Mouse (Mus musculus): ENCODE results near the gene Sv2a. TPM values are rescaled to one million over a fixed set of nuclear protein-coding genes. Genes with fewer than 3 reads are reported as not detected.
"Not testable (repeated sequence)": the region's sequence is repeated elsewhere in the genome, so short reads cannot be mapped to it uniquely, and the experiment has no call there.

The Sv2a gene
- total RNA-seq, 2 experiments from 2014 or later, result 5.0 to 6.5 TPM

DNA sequence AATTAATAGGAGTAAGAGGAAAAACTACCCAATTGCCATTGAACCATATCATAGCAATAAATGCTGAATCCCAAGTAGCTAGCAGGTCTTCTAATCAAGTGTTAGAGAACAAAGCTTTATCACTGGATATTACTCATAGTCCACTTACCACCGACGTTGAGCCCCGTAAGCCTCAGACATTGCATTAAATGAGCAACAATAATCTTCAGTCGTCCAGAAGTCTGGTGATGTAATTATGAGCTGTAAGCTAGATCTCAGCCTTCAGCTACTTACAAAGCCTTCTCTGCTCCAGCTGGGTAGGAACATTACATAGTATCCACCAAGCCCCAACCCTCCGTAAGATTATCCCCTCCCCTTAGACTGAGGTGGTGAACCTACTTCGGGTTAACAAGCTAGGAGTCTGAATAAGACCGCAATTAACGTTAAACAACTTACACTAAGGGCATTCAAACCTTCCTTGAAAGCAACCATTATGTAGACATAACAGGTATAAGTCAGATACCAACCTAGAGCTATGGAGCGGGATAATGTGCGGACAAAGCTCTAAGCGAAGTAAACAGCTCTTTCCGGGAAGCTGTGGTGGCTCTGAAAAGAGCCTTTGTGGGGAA is 57.1 kb downstream of the Sv2a start:
- intact Hi-C loops (cut with DNase I), result no loop called here
- DNase-seq (ENCODE audit: low spot score), result no peak

DNA sequence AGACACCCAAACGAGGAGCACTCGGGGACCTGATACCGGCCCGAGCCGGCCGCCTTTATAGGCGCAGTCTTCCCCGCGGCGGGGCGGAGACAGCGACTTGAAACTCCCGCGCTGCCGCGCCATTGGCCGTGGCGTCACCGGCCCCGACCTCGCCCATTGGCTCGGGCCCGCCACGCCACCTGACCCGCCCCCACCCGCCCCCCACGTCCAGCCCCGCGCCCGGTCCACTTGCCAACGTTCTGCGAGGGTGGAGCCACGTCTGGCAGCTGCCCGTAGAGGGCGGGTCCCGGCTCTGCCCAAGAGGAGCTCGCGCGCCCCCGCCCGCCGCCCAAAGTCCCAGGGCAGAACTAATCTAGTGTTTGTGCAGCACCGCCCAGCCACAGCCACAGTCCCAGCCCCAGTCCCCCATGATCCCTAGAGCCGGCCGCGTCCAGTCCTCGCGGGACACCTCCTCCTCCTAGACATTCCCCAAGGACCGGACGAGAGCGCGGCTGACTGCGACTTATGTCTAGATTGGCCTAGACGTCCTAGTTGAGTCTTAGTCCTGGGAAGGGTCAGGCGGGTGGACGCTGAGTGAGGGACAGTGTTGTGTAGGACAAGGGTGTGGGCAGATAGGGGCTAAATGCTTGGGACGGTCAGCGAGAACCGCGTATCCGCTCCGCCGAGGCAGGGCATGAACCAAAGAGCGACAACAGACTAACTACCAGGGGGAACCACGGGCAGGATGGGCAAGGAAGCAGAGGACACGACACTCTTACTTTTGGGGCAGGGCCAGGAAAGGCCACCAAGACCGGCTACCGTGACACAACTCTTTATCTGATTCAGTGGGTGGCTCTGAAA is 58.2 kb downstream of the Sv2a start, which contains the start of gene Hist2h3c2:
Gene Hist2h3c2, minus strand, starts transcription at position 174 of the 840 bp plus-strand sequence.
- peak; percentile 33 for DNase-seq (ENCODE audit: low spot score)
- intact Hi-C loops (cut with DNase I), result not testable (repeated sequence)

DNA sequence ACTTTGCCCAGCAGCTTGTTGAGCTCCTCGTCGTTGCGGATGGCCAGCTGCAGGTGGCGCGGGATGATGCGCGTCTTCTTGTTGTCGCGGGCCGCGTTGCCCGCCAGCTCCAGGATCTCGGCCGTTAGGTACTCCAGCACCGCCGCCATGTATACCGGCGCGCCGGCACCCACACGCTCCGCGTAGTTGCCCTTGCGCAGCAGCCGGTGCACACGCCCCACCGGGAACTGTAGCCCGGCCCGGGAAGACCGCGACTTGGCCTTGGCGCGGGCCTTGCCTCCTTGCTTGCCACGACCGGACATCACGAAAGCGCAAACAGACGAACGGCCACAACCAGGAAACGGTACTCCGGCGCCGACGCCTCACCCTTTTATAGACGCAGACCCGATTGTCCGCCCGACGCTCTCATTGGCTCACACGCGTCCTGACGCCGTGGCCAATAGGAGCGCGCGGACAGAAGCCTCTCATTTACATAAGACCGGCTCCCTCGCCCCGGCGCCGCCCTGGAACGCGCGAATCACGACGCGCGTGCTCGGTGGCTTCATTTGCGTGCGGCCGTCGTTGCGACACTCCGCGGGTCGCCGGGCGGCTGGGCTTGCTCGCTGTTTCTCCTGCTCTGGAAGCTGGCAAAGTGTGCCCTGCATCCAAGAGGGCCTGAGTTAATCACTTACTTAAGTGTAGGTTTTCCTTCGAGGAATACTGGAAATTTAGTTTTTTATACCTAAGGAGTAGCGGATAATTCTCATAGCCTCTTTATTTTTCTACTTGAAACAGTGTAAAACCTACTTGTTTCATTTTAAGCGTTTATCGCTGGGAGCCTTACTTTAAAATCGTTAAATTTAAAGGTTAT is 59.2 kb downstream of the Sv2a start, which contains the start of gene Hist2h2aa2:
Gene Hist2h2aa2, minus strand, starts transcription at position 328 of the 850 bp plus-strand sequence.
- peak; percentile 94 for DNase-seq (ENCODE audit: low spot score)
- intact Hi-C loops (cut with DNase I), result loop anchor here (2.0 kb wide), 1 partner anchor 23 kb away; the partner anchor contains the start of gene Hist2h4

DNA sequence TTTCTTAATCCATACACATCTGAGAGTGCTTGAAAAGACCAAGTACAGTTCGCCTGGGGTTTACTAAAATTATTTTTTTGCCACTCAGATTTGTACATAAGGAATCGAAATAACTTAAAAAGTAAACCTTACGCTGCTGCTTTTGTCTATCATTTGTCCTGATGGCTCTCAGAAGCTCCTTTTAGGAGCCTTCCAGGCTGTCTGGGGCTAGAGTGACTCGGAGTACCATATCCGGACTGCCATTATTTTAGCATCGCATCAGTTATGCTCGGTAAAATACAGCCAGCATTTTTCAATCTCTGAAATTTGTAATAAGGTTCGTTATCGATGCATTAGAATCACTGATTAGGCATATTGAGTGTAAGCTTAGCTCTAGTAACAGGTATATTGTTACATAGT is 59.8 kb downstream of the Sv2a start:
- intact Hi-C loops (cut with DNase I), result loop anchor here (2.0 kb wide), 1 partner anchor 22 kb away; the partner anchor contains the start of gene Hist2h4
- no peak for DNase-seq (ENCODE audit: low spot score)

DNA sequence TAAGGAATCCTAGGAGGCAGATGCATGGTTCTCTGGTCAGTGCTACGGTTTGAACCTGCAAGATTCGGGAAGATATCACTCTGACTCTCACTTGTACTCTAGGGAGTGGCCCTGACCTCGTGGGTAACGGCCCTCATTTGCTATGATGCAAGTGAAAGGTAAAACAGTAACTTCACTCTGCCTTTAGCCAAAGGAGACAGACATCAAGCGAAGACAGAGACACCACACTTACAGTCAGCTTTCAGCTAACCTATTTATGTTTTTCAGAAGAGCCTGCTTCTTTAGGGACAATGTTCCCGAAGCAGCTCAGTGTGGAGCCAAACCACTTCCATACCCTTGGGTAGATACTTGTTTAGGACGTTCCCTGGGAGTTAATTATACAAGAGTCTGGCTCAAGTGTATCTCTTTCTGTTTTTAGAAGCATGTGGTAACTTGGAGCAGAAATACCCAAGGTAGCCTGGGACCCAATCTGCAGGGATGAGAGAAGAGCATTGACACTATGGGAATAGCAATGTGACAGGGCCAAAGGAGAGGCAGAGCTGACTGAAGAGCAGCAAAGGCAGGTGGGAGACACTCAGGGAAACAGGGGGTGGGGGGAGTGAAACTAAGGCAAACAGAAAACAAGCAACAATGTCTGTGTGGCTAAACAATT is 63.1 kb downstream of the Sv2a start:
- no peak for DNase-seq (ENCODE audit: low spot score)
- intact Hi-C loops (cut with DNase I), result no loop called here

Small RNAs within 50 kb of the gene (microRNA-seq; reads per million reads assigned to microRNA genes)
- gene Gm44492 (not detected), gene Gm47311 (not detected)

Other genes starting within 250 kb of the Sv2a start
- 10 to 100 TPM; 76.4 to 89.1 TPM for gene Plekho1, start 185.2 kb upstream of the Sv2a start, total RNA-seq (2021)
- gene Vps45, start 122.7 kb upstream of the Sv2a start, total RNA-seq (2021), result 10 to 100 TPM; 20.5 to 26.0 TPM
- 10 to 100 TPM; 52.2 to 54.5 TPM for gene Otud7b, start 76.6 kb upstream of the Sv2a start, total RNA-seq (2021)
- gene Mtmr11, start 19.1 kb upstream of the Sv2a start, total RNA-seq (2021), result 1 to 10 TPM; 3.2 TPM
- 10 to 100 TPM; 16.9 to 17.2 TPM for gene Sf3b4, start 8.8 kb upstream of the Sv2a start, total RNA-seq (2021)
- 10 to 100 TPM; 19.3 to 22.2 TPM for gene Bola1, start 38.6 kb downstream of the Sv2a start, total RNA-seq (2021)
- gene Hist2h2ab, start 38.7 kb downstream of the Sv2a start, total RNA-seq (2021), result 1 to 10 TPM; 3.0 to 3.4 TPM
- gene Hist2h2ac, start 39.7 kb downstream of the Sv2a start, total RNA-seq (2021), result 10 to 100 TPM; 30.5 to 34.4 TPM
- gene Hist2h2be, start 40.0 kb downstream of the Sv2a start, total RNA-seq (2021), result 10 to 100 TPM; 10.1 to 11.6 TPM
- gene Hist2h3c2, start 58.0 kb downstream of the Sv2a start, total RNA-seq (2021), result 10 to 100 TPM in 1 of 2 experiments, 1 to 10 TPM in 1; 9.3 to 10.4 TPM
- gene Hist2h2aa2, start 59.1 kb downstream of the Sv2a start, total RNA-seq (2021), result 100 to 1,000 TPM; 232 to 233 TPM
- 10 to 100 TPM in 1 of 2 experiments, 1 to 10 TPM in 1; 7.7 to 40.9 TPM for gene Hist2h2aa1, start 64.3 kb downstream of the Sv2a start, total RNA-seq (2021)
- gene Hist2h3c1, start 65.5 kb downstream of the Sv2a start, total RNA-seq (2021), result not detected
- gene Hist2h4, start 82.2 kb downstream of the Sv2a start, total RNA-seq (2021), result 10 to 100 TPM; 14.4 to 16.9 TPM
- gene Hist2h3b, start 87.5 kb downstream of the Sv2a start, total RNA-seq (2021), result 10 to 100 TPM; 25.8 to 48.9 TPM
- 10 to 100 TPM; 47.3 to 58.1 TPM for gene Hist2h2bb, start 88.6 kb downstream of the Sv2a start, total RNA-seq (2021)
- gene Fcgr1, start 112.8 kb downstream of the Sv2a start, total RNA-seq (2021), result 1 to 10 TPM in 1 of 2 experiments, under 1 TPM in 1; 0.94 to 1.1 TPM

All from heart, postnatal 25 days (tissue).